Mouse (Mus musculus): ENCODE data around the gene Dtymk.
"Not testable (repeated sequence)": the region's sequence is repeated elsewhere in the genome, so short reads cannot be mapped to it uniquely, and the experiment has no call there.

Gene Dtymk

GRCm38 (mm10) chr1:93803556-93804507 lies 2.1 kb upstream of the Dtymk start, which contains the start of gene Ing5:
Ing5 (plus strand) TSS chr1:93803965.
- peak; percentile 100 for DNase-seq

GRCm38 (mm10) chr1:93802771-93803170 lies 1.0 kb upstream of the Dtymk start:
- no peak for DNase-seq

- no peak for DNase-seq
Observed at GRCm38 (mm10) chr1:93800670-93801503, 847 bp downstream of the Dtymk start.

- no peak for DNase-seq
Observed at GRCm38 (mm10) chr1:93795886-93796285, 5.8 kb downstream of the Dtymk start.

- DNase-seq = no peak
Observed at GRCm38 (mm10) chr1:93794526-93794925, 7.2 kb downstream of the Dtymk start.

- DNase-seq = no peak
Observed at GRCm38 (mm10) chr1:93786912-93787311, 14.8 kb downstream of the Dtymk start.

GRCm38 (mm10) chr1:93776686-93777085 lies 25.0 kb downstream of the Dtymk start:
- DNase-seq = no peak

GRCm38 (mm10) chr1:93769901-93770300 lies 31.8 kb downstream of the Dtymk start:
- DNase-seq = no peak

- no peak for DNase-seq
Observed at GRCm38 (mm10) chr1:93767600-93767999, 34.1 kb downstream of the Dtymk start.

- no peak for DNase-seq
Observed at GRCm38 (mm10) chr1:93764871-93765591, 36.7 kb downstream of the Dtymk start.

- not testable (repeated sequence) for DNase-seq
Observed at GRCm38 (mm10) chr1:93763531-93763930, 38.2 kb downstream of the Dtymk start.

GRCm38 (mm10) chr1:93760076-93760475 lies 41.7 kb downstream of the Dtymk start:
- DNase-seq = no peak

GRCm38 (mm10) chr1:93756154-93756553 lies 45.6 kb downstream of the Dtymk start:
- no peak for DNase-seq

- no peak for DNase-seq
Observed at GRCm38 (mm10) chr1:93755618-93756017, 46.1 kb downstream of the Dtymk start.

- no peak for DNase-seq
Observed at GRCm38 (mm10) chr1:93755291-93755610, 46.5 kb downstream of the Dtymk start.

GRCm38 (mm10) chr1:93754573-93755290 lies 47.0 kb downstream of the Dtymk start, which contains the start of gene Thap4:
Thap4 (minus strand) TSS chr1:93754864.
- peak; percentile 95 for DNase-seq

- DNase-seq = peak; percentile 41
Observed at GRCm38 (mm10) chr1:93753911-93754572, 47.7 kb downstream of the Dtymk start.

- no peak for DNase-seq
Observed at GRCm38 (mm10) chr1:93751290-93751689, 50.4 kb downstream of the Dtymk start, which contains the start of gene Atg4b. Atg4b (plus strand) TSS chr1:93751500.

GRCm38 (mm10) chr1:93748539-93748938 lies 53.2 kb downstream of the Dtymk start:
- no peak for DNase-seq

GRCm38 (mm10) chr1:93746179-93746578 lies 55.6 kb downstream of the Dtymk start:
- no peak for DNase-seq

GRCm38 (mm10) chr1:93742910-93743309 lies 58.8 kb downstream of the Dtymk start:
- no peak for DNase-seq

Measured in right cerebral cortex, postnatal 14 days (tissue).